Mouse (Mus musculus) liver, embryonic 13.5 days (tissue): ENCODE measurements around the gene Atp2b2. TPM values are rescaled to one million over a fixed set of nuclear protein-coding genes. Genes with fewer than 3 reads are reported as not detected.

Experiments used
- ATAC-seq: fragments of 200-750 bp; cut with Nextera tagmentation; 2 replicates; pipeline ENCODE4 v1.8.0; 2017; ENCODE audit warnings: low read depth, mild to moderate bottlenecking, moderate number of reproducible peaks, moderate library complexity
- DNase-seq: peaks from one replicate; pipeline ENCODE4 v3.0.0; 2022
- H3K27ac ChIP-seq: fragments of 300-500 bp; sonication (generic); 2 replicates; pipeline ENCODE4 v1.5.1; 2015; ENCODE audit warnings: moderate library complexity, mild to moderate bottlenecking, inconsistent platforms
- H3K27me3 ChIP-seq: fragments of 300-500 bp; sonication (generic); 2 replicates; pipeline ENCODE4 v1.6.1; 2015; ENCODE audit warnings: mild to moderate bottlenecking, inconsistent platforms
- H3K36me3 ChIP-seq: fragments of 300-500 bp; sonication (generic); 2 replicates; pipeline ENCODE4 v1.6.1; 2015; ENCODE audit warnings: mild to moderate bottlenecking, inconsistent platforms
- H3K4me1 ChIP-seq: fragments of 300-500 bp; sonication (generic); replicated peaks from 2 replicates; pipeline ENCODE4 v1.6.1; 2015; ENCODE audit warnings: inconsistent platforms
- H3K4me2 ChIP-seq: fragments of 300-500 bp; sonication (generic); 2 replicates; pipeline ENCODE4 v1.6.1; 2015; ENCODE audit warnings: inconsistent platforms, mild to moderate bottlenecking, moderate library complexity
- H3K4me3 ChIP-seq: fragments of 300-500 bp; sonication (generic); replicated peaks from 2 replicates; pipeline ENCODE4 v1.5.1; 2015; ENCODE audit warnings: mild to moderate bottlenecking, inconsistent platforms
- H3K9ac ChIP-seq: fragments of 300-500 bp; sonication (generic); 2 replicates; pipeline ENCODE4 v1.6.1; 2015; ENCODE audit warnings: mild to moderate bottlenecking, inconsistent platforms
- H3K9me3 ChIP-seq: fragments of 300-500 bp; sonication (generic); replicated peaks from 2 replicates; pipeline ENCODE4 v1.6.1; 2016; ENCODE audit warnings: inconsistent platforms
- WGBS: fragments of 180-500 bp; shearing (Covaris S2); methylation state at CpG from one replicate; pipeline ENCODE4 v1.1.7; 2015; ENCODE audit not compliant: insufficient replicate concordance; 5-methylcytosine and 5-hydroxymethylcytosine counted together
- polyA plus RNA-seq: library from polyadenylated mRNA; unstranded; fragments of >200 nt; fragmentation: Nextera tagmentation; extraction: Ambion mirVana; gene quantifications from 2 replicates; pipeline ENCODE4 v1.2.1, GENCODE M21; 2015

Gene Atp2b2
- polyA plus RNA-seq, 1 experiment from 2014 or later = 0.58 TPM

DNA sequence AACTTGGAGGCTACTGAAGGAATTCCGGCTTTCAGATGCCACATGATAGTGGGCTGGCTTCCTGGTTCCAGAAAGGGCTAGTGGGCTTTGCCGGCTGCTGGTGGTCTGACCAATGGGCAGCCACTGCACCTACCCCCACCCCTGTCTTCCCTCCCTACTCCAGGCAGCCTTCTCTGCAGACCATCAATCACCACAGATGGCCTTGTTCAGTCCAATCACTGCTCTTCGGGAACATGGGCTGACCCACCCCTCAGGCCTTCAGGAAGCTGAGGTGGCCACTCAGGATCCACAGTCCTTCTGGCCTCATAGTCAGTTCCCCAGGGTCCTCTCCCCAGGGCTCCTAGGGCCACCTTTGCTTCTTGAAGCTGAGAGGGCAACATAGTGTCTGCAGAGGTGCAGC, 153.2 kb downstream of the Atp2b2 start:
- H3K4me3 ChIP-seq = no peak overlapping the region
- no peak overlapping the region for H3K4me2 ChIP-seq
- 59% methylated on average over 3 of the region's 3 CpGs for WGBS
- no peaks in the 10 kb centered on the region for H3K9me3 ChIP-seq
- ATAC-seq = no peak
- no peak for DNase-seq
- H3K4me1 ChIP-seq = peaks cover under 1% of the 10 kb centered on the region; the same call in 1 of the 2 replicates
- no peak overlapping the region for H3K27ac ChIP-seq
- H3K27me3 ChIP-seq = peaks cover 45% of the 10 kb centered on the region
- no peaks in the 10 kb centered on the region for H3K36me3 ChIP-seq
- no peak overlapping the region for H3K9ac ChIP-seq

DNA sequence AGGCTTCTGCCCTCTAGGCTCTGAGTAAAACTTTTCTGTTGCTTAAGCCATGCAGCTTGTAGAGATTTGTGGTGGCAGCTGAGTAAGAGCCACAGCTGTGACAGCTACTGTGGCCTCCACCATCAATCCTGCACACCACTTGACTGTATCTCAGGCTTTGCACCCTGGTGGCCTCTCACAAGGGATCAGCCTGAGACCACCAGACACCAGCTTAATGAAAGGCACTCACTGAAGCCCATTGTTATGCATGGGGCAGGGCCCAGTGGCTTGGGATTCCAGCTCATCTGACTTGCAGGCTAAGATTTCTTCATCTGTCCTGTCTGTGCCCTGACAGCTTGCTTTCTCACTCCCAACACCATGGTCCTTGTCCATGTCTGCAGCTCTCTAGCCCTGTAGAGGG, 155.5 kb downstream of the Atp2b2 start:
- H3K4me2 ChIP-seq = no peak overlapping the region

DNA sequence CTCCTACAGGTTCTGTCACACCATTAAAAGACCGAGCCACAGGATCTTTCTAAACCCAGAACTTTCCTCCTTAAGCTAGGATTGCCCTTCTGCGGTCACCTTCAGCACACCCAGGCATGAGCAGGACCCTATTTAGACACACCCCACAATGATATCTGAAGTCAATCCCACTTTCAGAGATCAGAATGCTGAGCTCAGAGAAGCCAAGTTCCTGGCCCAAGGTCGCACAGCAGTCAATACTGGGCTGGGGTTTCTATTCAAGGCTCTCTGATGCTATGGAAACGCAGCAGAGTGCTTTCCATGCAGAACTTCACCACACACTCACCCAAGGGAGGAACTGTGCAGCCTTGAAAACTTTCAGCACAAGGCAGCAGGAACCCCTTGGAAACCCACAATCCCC, 157.6 kb downstream of the Atp2b2 start:
- H3K27ac ChIP-seq = no peak overlapping the region
- H3K27me3 ChIP-seq = peaks cover 12% of the 10 kb centered on the region
- WGBS = 53% methylated on average over 4 of the region's 4 CpGs
- no peak for ATAC-seq
- H3K36me3 ChIP-seq = no peaks in the 10 kb centered on the region
- no peak overlapping the region for H3K9ac ChIP-seq
- H3K4me1 ChIP-seq = no peaks in the 10 kb centered on the region
- no peak overlapping the region for H3K4me2 ChIP-seq
- H3K4me3 ChIP-seq = no peak overlapping the region
- H3K9me3 ChIP-seq = no peaks in the 10 kb centered on the region
- DNase-seq = no peak

More for the DNA sequence above, 155.5 kb downstream of the Atp2b2 start:
- H3K36me3 ChIP-seq = no peaks in the 10 kb centered on the region
- H3K9ac ChIP-seq = no peak overlapping the region
- no peak overlapping the region for H3K27ac ChIP-seq
- H3K27me3 ChIP-seq = peaks cover 33% of the 10 kb centered on the region
- no peak overlapping the region for H3K4me3 ChIP-seq
- no peak for ATAC-seq
- H3K4me1 ChIP-seq = no peaks in the 10 kb centered on the region
- no peak for DNase-seq
- no peaks in the 10 kb centered on the region for H3K9me3 ChIP-seq

DNA sequence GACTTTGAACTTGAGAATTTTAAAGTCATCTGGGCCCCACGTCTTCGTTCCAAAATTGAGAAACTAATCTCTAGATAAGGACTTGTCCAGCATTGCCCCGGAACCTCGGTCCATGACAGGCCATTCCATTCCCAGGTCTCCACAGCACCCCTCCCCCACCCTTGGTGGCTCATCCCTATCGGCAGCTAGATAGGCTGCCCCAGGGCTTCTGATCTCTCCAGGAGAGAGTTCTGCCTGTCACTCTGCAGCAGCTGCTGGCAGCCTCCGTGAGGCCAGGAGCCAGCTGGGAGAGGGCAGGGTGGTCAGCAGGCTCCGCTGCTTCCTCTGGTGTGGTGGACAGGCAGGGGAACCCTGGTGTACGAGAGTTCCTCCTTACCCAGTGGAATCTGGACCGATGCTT, 159.2 kb downstream of the Atp2b2 start:
- H3K27ac ChIP-seq = no peak overlapping the region
- 36% methylated on average over 9 of the region's 9 CpGs for WGBS

DNA sequence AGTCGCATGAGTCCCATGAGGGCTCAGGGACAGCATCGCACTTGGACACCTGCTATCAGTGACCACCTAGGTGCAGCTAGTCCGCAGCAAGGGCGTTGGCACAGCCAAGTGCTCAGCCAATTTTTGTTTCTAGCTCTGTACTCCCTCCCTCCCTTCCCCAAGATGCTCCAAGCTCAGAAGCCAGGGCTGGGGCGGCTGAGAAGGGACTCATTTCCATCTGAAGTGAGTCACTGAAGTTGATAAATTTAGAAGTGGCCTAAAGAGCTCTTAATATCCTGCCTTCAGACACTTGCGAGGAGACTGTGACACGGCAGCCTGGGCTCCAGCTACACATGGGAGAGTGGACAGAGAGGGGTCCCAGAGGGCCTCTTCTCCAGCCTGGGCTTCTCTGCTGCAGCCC, 160.0 kb downstream of the Atp2b2 start:
- no peak for ATAC-seq
- H3K9me3 ChIP-seq = no peaks in the 10 kb centered on the region
- H3K4me1 ChIP-seq = 0 out of 2 replicates have a peak, but pooled peaks cover 5% of the 10 kb centered on the region
- H3K27me3 ChIP-seq = no peaks in the 10 kb centered on the region
- no peak overlapping the region for H3K4me3 ChIP-seq
- no peak overlapping the region for H3K9ac ChIP-seq
- no peak overlapping the region for H3K27ac ChIP-seq
- WGBS = 62% methylated on average over 7 of the region's 7 CpGs
- H3K4me2 ChIP-seq = no peak overlapping the region
- no peaks in the 10 kb centered on the region for H3K36me3 ChIP-seq
- DNase-seq = no peak

More for the DNA sequence above, 159.2 kb downstream of the Atp2b2 start:
- Histone ChIP-seq H3K36me3 (no peaks in the 10 kb centered on the region), H3K4me2 (no peak overlapping the region), H3K9ac (no peak overlapping the region), H3K27me3 (no peaks in the 10 kb centered on the region), H3K4me3 (no peak overlapping the region), H3K4me1 (0 out of 2 replicates have a peak, but pooled peaks cover 1% of the 10 kb centered on the region), H3K9me3 (no peaks in the 10 kb centered on the region)
- no peak for ATAC-seq
- DNase-seq = no peak

DNA sequence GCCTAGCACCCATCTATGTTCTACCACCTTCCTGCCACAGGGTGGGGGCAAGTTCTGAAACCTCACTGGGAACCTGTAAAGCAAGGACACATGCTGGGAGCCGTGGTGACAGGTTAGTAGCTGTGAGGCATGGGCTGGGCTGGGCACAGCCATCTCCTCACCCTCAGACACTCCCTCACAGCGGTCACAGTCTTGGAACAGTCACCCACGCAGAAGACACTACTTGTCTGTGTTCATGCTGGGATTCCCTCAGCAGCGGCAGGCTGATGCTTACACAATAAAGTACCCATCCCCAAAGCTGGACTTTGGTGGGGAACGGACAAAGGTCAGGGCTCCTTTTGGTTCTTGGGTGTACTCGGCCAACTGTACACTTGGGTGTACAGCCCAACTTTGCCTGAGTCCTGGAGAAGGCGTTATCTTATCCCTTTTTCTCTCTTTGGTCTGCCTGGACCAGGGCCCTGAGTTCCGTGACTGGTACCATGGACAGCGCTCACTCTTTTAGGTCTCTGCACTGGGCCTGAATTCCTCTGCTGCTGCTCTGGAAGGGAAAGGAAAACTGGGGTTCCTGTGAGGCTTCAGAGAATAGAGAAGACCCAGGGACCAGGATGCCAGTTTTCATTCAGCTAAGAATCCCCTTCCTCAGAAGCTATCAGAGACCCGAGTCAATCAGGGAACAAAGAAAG, 160.7 kb downstream of the Atp2b2 start:
- DNase-seq = no peak
- Histone ChIP-seq H3K4me1 (0 out of 2 replicates have a peak, but pooled peaks cover 5% of the 10 kb centered on the region), H3K9ac (no peak overlapping the region), H3K4me3 (no peak overlapping the region), H3K36me3 (no peaks in the 10 kb centered on the region), H3K9me3 (no peaks in the 10 kb centered on the region), H3K27me3 (no peaks in the 10 kb centered on the region), H3K4me2 (no peak overlapping the region), H3K27ac (no peak overlapping the region)
- ATAC-seq = no peak
- 39% methylated on average over 10 of the region's 10 CpGs for WGBS

DNA sequence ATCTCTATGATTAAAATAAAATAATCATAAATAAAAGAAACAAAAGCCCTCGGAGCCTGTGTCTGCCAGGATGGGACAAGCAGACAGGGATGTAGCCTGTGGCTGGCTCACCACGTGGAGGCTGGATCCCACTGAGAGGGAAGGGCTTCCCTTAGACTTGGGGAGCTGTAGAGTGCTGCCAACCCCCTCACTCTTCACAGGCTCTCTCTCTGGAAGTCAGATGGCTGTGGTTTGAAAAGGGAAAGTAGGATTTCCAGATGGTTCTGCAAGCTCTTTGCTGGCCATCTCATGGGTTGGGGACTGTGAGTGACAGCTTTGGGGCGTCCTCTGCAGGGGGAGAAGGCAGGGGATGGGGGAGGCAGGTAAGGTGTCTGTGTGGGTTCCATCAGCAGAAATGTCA, 163.0 kb downstream of the Atp2b2 start:
- Histone ChIP-seq H3K4me1 (0 out of 2 replicates have a peak, but pooled peaks cover 5% of the 10 kb centered on the region), H3K9me3 (no peaks in the 10 kb centered on the region), H3K27ac (no peak overlapping the region; the same call in 1 of the 2 replicates), H3K27me3 (no peaks in the 10 kb centered on the region), H3K9ac (no peak overlapping the region), H3K4me3 (no peak overlapping the region), H3K36me3 (no peaks in the 10 kb centered on the region), H3K4me2 (no peak overlapping the region)
- WGBS = 31% methylated on average over 3 of the region's 3 CpGs
- DNase-seq (no peak), ATAC-seq (no peak)

DNA sequence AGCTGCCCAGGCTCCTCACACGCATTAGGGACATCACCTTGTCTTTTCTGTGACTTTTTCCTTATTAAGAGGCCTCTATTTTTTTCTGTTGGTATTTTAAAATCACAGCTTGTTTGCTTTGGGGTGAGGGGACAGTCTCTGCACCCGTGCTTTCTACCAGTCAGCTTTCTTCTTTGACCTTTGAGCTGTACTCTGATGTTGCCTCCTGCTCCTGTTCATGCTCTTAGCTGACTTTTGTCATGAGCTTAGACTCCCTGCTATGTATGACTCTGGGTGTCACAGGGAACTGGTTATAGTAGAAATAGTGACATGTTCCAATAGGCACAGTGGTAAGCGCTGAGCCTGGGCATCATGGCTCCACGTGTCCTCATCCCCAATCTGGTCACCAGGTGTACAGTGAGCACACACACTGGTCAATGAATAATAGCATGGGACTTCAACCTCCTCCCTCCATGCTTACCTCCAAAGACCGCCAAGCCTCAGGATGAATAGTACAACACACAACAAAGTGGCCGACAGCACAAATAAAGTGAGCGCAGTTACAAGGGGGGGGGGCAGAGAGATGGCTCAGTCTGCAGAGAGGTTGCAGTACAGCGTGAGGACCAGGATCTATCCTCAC, 163.8 kb downstream of the Atp2b2 start:
- H3K4me1 ChIP-seq = 0 out of 2 replicates have a peak, but pooled peaks cover 5% of the 10 kb centered on the region
- H3K27me3 ChIP-seq = no peaks in the 10 kb centered on the region
- H3K36me3 ChIP-seq = no peaks in the 10 kb centered on the region
- no peak overlapping the region for H3K9ac ChIP-seq
- no peak overlapping the region for H3K4me3 ChIP-seq
- H3K9me3 ChIP-seq = no peaks in the 10 kb centered on the region
- ATAC-seq (peak; percentile 37), DNase-seq (no peak)
- H3K27ac ChIP-seq = no peak overlapping the region
- WGBS = 57% methylated on average over 8 of the region's 8 CpGs
- no peak overlapping the region for H3K4me2 ChIP-seq

DNA sequence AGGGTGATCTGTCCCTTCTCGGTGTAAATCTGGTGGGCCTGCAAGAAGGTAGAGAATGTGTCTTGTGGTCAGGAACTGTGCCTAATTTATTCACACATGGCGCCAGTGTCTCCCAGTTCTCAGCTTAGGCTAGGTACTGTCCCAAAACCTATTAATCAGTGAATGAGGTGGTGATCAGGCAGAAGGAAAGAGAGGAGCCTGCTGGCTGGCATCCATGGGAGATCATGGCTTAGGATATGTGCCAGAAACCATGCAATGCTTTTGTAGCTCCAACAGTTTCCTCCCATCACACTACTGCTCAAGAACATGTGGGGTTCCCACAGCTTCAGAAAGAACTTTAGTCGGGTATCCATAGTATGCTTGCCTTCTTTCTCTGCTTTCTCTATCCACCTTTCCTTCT, 165.8 kb downstream of the Atp2b2 start:
- Histone ChIP-seq H3K27ac (no peak overlapping the region), H3K9me3 (no peaks in the 10 kb centered on the region), H3K9ac (no peak overlapping the region), H3K27me3 (no peaks in the 10 kb centered on the region), H3K36me3 (no peaks in the 10 kb centered on the region), H3K4me2 (no peak overlapping the region), H3K4me1 (0 out of 2 replicates have a peak, but pooled peaks cover 5% of the 10 kb centered on the region), H3K4me3 (no peak overlapping the region)
- ATAC-seq = no peak
- WGBS = 48% methylated on average over 3 of the region's 3 CpGs
- no peak for DNase-seq

DNA sequence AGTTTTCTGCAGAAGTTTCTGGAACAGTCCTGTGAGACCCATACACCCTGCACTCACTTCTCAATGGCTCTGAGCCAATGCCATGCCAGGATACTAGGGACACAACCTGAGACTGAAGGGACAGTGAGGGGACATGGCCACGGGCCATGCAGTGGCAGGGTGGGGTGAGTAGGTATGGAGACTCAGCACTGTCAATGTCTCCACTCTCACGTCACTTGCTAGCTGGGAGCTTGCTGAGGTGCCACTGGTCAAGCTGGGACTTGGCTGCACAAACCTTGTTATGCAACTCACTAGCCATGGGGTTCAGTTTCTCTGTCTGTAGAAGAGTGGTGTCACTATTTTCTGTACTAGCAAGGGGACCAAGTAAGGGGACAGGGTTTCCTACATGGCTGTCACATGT, 167.2 kb downstream of the Atp2b2 start:
- Histone ChIP-seq H3K36me3 (no peaks in the 10 kb centered on the region), H3K4me2 (no peak overlapping the region), H3K9ac (no peak overlapping the region), H3K4me3 (no peak overlapping the region), H3K27ac (no peak overlapping the region), H3K4me1 (0 out of 2 replicates have a peak, but pooled peaks cover 5% of the 10 kb centered on the region), H3K27me3 (no peaks in the 10 kb centered on the region), H3K9me3 (no peaks in the 10 kb centered on the region)
- no peak for DNase-seq
- no peak for ATAC-seq
- WGBS = 57% methylated on average over 2 of the region's 2 CpGs

DNA sequence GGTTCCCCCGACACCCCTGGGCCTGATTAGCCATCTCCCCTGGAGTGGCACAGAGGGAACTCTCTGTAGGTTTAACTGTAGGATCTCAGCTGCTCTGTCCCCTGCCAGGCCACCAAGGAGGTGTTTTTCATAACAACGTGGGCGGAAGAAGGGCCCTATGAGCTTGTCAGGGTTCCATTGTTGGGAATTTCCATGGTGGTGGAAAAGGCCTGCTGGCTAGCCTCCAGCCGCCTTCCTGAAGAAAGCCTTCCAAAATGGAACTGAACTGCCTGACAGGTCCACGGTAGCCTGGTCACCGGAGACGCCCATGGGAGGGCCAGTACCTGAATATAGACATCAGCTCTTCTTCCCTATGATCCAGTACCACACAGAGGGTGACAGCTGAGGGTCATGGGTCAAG, 169.8 kb downstream of the Atp2b2 start:
- no peak overlapping the region for H3K27ac ChIP-seq
- no peaks in the 10 kb centered on the region for H3K4me1 ChIP-seq
- H3K36me3 ChIP-seq = no peaks in the 10 kb centered on the region
- H3K27me3 ChIP-seq = no peaks in the 10 kb centered on the region
- no peak for DNase-seq
- H3K4me2 ChIP-seq = no peak overlapping the region
- H3K9me3 ChIP-seq = no peaks in the 10 kb centered on the region
- no peak for ATAC-seq
- H3K9ac ChIP-seq = no peak overlapping the region
- no peak overlapping the region for H3K4me3 ChIP-seq
- 54% methylated on average over 7 of the region's 7 CpGs for WGBS

DNA sequence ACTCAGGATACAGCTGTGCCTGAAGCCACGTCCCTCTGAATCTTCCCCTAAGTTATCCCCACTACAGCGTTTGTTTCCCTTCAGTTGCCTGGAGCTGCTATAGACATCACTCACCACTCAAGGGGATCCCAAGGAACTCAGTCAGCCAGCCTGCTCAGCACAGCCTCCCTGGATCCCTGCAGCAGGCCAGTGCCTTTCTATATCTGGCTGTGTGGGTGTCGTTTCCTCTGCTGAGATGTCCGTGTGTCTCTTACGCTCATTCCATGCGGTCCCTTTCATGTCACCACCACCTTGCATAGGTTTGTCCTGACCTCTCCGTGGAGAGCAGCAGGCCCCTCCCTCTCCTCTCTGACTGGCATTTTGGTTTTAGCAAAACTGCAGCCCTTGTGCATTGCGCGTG, 171.6 kb downstream of the Atp2b2 start:
- no peak for DNase-seq
- 65% methylated on average over 9 of the region's 9 CpGs for WGBS
- H3K4me2 ChIP-seq = no peak overlapping the region
- no peaks in the 10 kb centered on the region for H3K9me3 ChIP-seq
- no peak overlapping the region for H3K27ac ChIP-seq
- H3K9ac ChIP-seq = no peak overlapping the region
- no peaks in the 10 kb centered on the region for H3K27me3 ChIP-seq
- ATAC-seq = no peak
- no peaks in the 10 kb centered on the region for H3K36me3 ChIP-seq
- no peaks in the 10 kb centered on the region for H3K4me1 ChIP-seq
- no peak overlapping the region for H3K4me3 ChIP-seq
